Mouse (Mus musculus) layer of hippocampus, postnatal 36 days (tissue): ENCODE measurements around the gene Rgs12. TPM values are rescaled to one million over a fixed set of nuclear protein-coding genes. Genes with fewer than 3 reads are reported as not detected.

Source experiments
- DNase-seq, 2 experiments: peaks; one replicate each; pipeline ENCODE4 v3.0.0; 2022
- microRNA-seq, 2 experiments: library from miRNA; unstranded; fragments of <30 nt; microRNA quantifications; one replicate each; pipeline ENCODE4 v1.2.0; 2021
- total RNA-seq, 2 experiments: library from RNA; stranded (reverse); gene quantifications; 2 replicates each; pipeline ENCODE4 v1.2.3; 2021

The Rgs12 gene
- total RNA-seq, 2 experiments from 2014 or later: 42.4 to 47.1 TPM

- DNase-seq: no peak
These were observed 135.7 kb downstream of the Rgs12 start for GRCm38 (mm10) chr5:35084913-35085312.

GRCm38 (mm10) chr5:35088785-35089613, 139.8 kb downstream of the Rgs12 start:
- peak; percentile 50 to 54 for DNase-seq

Small RNA genes lying within 50 kb of the gene (microRNA-seq; reads per million reads assigned to microRNA genes)
- gene Mir3097: 9.1 to 12.5 reads per million in 2 experiments

Other genes with a start within 250 kb of the Rgs12 start
- 10 to 100 TPM; 77.8 to 83.4 TPM for gene Htt, start 187.7 kb upstream of the Rgs12 start, total RNA-seq
- 1 to 10 TPM; 5.6 to 8.0 TPM for gene Msantd1, start 41.4 kb upstream of the Rgs12 start, total RNA-seq
- 1 to 10 TPM in 1 of 2 experiments, under 1 TPM in 1; 0.65 to 1.5 TPM for gene Hgfac, start 92.1 kb downstream of the Rgs12 start, total RNA-seq
- 10 to 100 TPM; 15.5 to 22.3 TPM for gene Dok7, start 107.3 kb downstream of the Rgs12 start, total RNA-seq
- 100 to 1,000 TPM; 150 to 152 TPM for gene Lrpap1, start 156.3 kb downstream of the Rgs12 start, total RNA-seq